Mouse (Mus musculus): ENCODE measurements around the gene Pklr.
A peak's percentile ranks its signal among the peaks of the same experiment; 100 is the strongest.

GRCm38 (mm10) chr3:89132285-89133062, 3.5 kb upstream of the Pklr start:
- TF ChIP-seq POLR2A (IDR thresholded peaks at IDR 0.05; ENCODE audit: low read depth, low read length), result no peak
- peak; percentile 43 for TF ChIP-seq CTCF (conservative IDR thresholded peaks at IDR 0.05; ENCODE audit: insufficient read depth, insufficient read length, low read depth, low read length)

All from kidney, adult 2 months (tissue).